Mouse (Mus musculus) myocyte (in vitro differentiated cells): Measurements from ENCODE around the gene Ccdc97.

Source experiments
- E2F4 ChIP-seq: IDR thresholded peaks from one replicate; pipeline ENCODE4 v1.6.1; 2011; ENCODE audit warnings: mild to moderate bottlenecking, control low read depth, moderate library complexity; ENCODE audit not compliant: insufficient read depth
- MAX ChIP-seq: IDR thresholded peaks from one replicate; pipeline ENCODE4 v1.6.1; 2011; ENCODE audit warnings: low read depth, mild to moderate bottlenecking, control low read depth
- MYOD1 ChIP-seq, 3 experiments: IDR thresholded peaks; one replicate each; pipeline ENCODE4 v1.6.1; 2011; ENCODE audit warnings: control low read depth in 2 of 3, low read depth in 2 of 3, mild to moderate bottlenecking in 2 of 3, moderate library complexity in 1 of 3; ENCODE audit not compliant: insufficient read length in 2 of 3, control insufficient read depth in 1 of 3
- POLR2A ChIP-seq: IDR thresholded peaks from one replicate; pipeline ENCODE4 v1.6.1; 2011; ENCODE audit warnings: low read depth, mild to moderate bottlenecking, control low read depth, moderate library complexity; ENCODE audit not compliant: insufficient read length
- POLR2AphosphoS2 ChIP-seq: IDR thresholded peaks from one replicate; pipeline ENCODE4 v1.6.1; 2011; ENCODE audit warnings: low read depth, control low read depth; ENCODE audit not compliant: insufficient read length
- USF1 ChIP-seq: IDR thresholded peaks from one replicate; pipeline ENCODE4 v1.6.1; 2011; ENCODE audit warnings: low read depth, mild to moderate bottlenecking, control low read depth, moderate library complexity

DNA sequence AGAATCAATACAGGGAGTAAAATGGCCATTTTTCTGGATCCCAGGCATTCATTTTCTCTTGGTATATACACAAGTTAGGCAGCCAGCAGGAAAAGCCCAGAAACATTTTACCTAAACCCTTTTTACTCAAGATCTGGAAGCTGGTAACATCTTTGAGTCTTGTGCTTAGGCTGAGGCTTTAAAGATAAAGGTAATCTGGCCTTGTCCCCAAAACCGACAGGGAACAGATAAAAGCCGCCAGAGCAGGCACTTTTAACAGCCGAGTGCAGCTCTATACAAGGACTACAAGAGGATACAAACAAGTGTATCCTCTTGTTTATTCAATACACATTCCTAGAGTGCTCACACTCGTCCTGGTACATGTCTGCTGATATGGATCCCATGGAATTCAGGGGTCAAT is 16.1 kb upstream of the Ccdc97 start:
- TF ChIP-seq POLR2A = no peak
- TF ChIP-seq E2F4 = no peak
- TF ChIP-seq MAX = no peak
- no peak for TF ChIP-seq POLR2AphosphoS2
- TF ChIP-seq MYOD1 (IDR thresholded peaks at IDR 0.05; ENCODE audit: control insufficient read depth in 1 of 3, insufficient read length in 2 of 3, low read depth in 2 of 3) = no peak
- no peak for TF ChIP-seq USF1
